Mouse (Mus musculus): ENCODE measurements around the gene Gm49403. TPM values are rescaled to one million over a fixed set of nuclear protein-coding genes. Genes with fewer than 3 reads are reported as not detected.
A peak's percentile ranks its signal among the peaks of the same experiment; 100 is the strongest.
"Not testable (repeated sequence)": the region's sequence is repeated elsewhere in the genome, so short reads cannot be mapped to it uniquely, and the experiment has no call there.

The Gm49403 gene
- polyA plus RNA-seq, 1 experiment from 2014 or later: not detected

GRCm38 (mm10) chr19:8897211-8897864 is 13.6 kb downstream of the Gm49403 start:
- peak overlapping the region; percentile 98 for H3K4me3 ChIP-seq (ENCODE audit: low read depth, low read length)
- peaks cover 16% of the 10 kb centered on the region for H3K4me1 ChIP-seq (ENCODE audit: control insufficient read depth, insufficient read depth, low read length)
- peak; percentile 43 for DNase-seq (ENCODE audit: low spot score)
- H3K27me3 ChIP-seq (replicated peaks; ENCODE audit: control insufficient read depth, insufficient read depth, low read length); H3K9me3 ChIP-seq (ENCODE audit: control insufficient read depth, low read length): not testable (repeated sequence)
- peak; percentile 32 for ATAC-seq (ENCODE audit: low read depth)
- H3K27ac ChIP-seq (replicated peaks; ENCODE audit: low read depth, low read length): peak overlapping the region; percentile 88
- H3K36me3 ChIP-seq (ENCODE audit: control insufficient read depth, insufficient read depth, low read length): peaks cover 26% of the 10 kb centered on the region
- peak overlapping the region; percentile 58 for H3K4me2 ChIP-seq (ENCODE audit: low read depth, low read length)
- 22% methylated on average over 20 of the region's 21 CpGs for WGBS
- H3K9ac ChIP-seq (ENCODE audit: low read depth, low read length): peak overlapping the region; percentile 55

GRCm38 (mm10) chr19:8897865-8898495 is 14.2 kb downstream of the Gm49403 start, which contains the start of gene Ganab:
TSS of gene Ganab (plus strand) at chr19:8898071.
- H3K36me3 ChIP-seq (ENCODE audit: control insufficient read depth, insufficient read depth, low read length): peaks cover 31% of the 10 kb centered on the region
- H3K9me3 ChIP-seq (ENCODE audit: control insufficient read depth, low read length): no peaks in the 10 kb centered on the region
- H3K4me1 ChIP-seq (ENCODE audit: control insufficient read depth, insufficient read depth, low read length): peaks cover 16% of the 10 kb centered on the region
- ATAC-seq (ENCODE audit: low read depth): peak; percentile 99
- WGBS: 0% methylated on average over 51 of the region's 53 CpGs
- peak; percentile 99 for DNase-seq (ENCODE audit: low spot score)
- H3K27ac ChIP-seq (replicated peaks; ENCODE audit: low read depth, low read length): peak within 1 kb of the TSS; percentile 88
- H3K4me3 ChIP-seq (ENCODE audit: low read depth, low read length): peak within 1 kb of the TSS; percentile 98
- H3K9ac ChIP-seq (ENCODE audit: low read depth, low read length): peak within 1 kb of the TSS; percentile 97
- H3K27me3 ChIP-seq (replicated peaks; ENCODE audit: control insufficient read depth, insufficient read depth, low read length): no peaks in the 10 kb centered on the region
- H3K4me2 ChIP-seq (ENCODE audit: low read depth, low read length): peak within 1 kb of the TSS; percentile 90

GRCm38 (mm10) chr19:8898576-8898975 is 14.8 kb downstream of the Gm49403 start:
- 8% methylated on average over 13 of the region's 13 CpGs for WGBS
- no peaks in the 10 kb centered on the region for H3K9me3 ChIP-seq (ENCODE audit: control insufficient read depth, low read length)
- H3K9ac ChIP-seq (ENCODE audit: low read depth, low read length): peak overlapping the region; percentile 97
- H3K4me2 ChIP-seq (ENCODE audit: low read depth, low read length): peak overlapping the region; percentile 90
- peaks cover 16% of the 10 kb centered on the region for H3K4me1 ChIP-seq (ENCODE audit: control insufficient read depth, insufficient read depth, low read length)
- peaks cover 37% of the 10 kb centered on the region for H3K36me3 ChIP-seq (ENCODE audit: control insufficient read depth, insufficient read depth, low read length)
- H3K27me3 ChIP-seq (replicated peaks; ENCODE audit: control insufficient read depth, insufficient read depth, low read length): no peaks in the 10 kb centered on the region
- peak overlapping the region; percentile 88 for H3K27ac ChIP-seq (replicated peaks; ENCODE audit: low read depth, low read length)
- no peak for ATAC-seq (ENCODE audit: low read depth)
- peak overlapping the region; percentile 98 for H3K4me3 ChIP-seq (ENCODE audit: low read depth, low read length)
- DNase-seq (ENCODE audit: low spot score): peak; percentile 4

- Histone ChIP-seq H3K4me1 (ENCODE audit: control insufficient read depth, insufficient read depth, low read length) (peaks cover 16% of the 10 kb centered on the region), H3K27ac (replicated peaks; ENCODE audit: low read depth, low read length) (no peak overlapping the region), H3K9me3 (ENCODE audit: control insufficient read depth, low read length) (no peaks in the 10 kb centered on the region), H3K27me3 (replicated peaks; ENCODE audit: control insufficient read depth, insufficient read depth, low read length) (no peaks in the 10 kb centered on the region), H3K9ac (ENCODE audit: low read depth, low read length) (peak overlapping the region; percentile 97), H3K36me3 (ENCODE audit: control insufficient read depth, insufficient read depth, low read length) (peaks cover 40% of the 10 kb centered on the region), H3K4me2 (ENCODE audit: low read depth, low read length) (peak overlapping the region; percentile 90), H3K4me3 (ENCODE audit: low read depth, low read length) (peak overlapping the region; percentile 98)
- 51% methylated on average over 3 of the region's 3 CpGs for WGBS
- ATAC-seq (ENCODE audit: low read depth) (no peak), DNase-seq (ENCODE audit: low spot score) (peak; percentile 4)
Measured at GRCm38 (mm10) chr19:8899079-8899478, 15.3 kb downstream of the Gm49403 start.

GRCm38 (mm10) chr19:8903412-8903811 is 19.7 kb downstream of the Gm49403 start:
- H3K4me2 ChIP-seq (ENCODE audit: low read depth, low read length): no peak overlapping the region
- H3K4me3 ChIP-seq (ENCODE audit: low read depth, low read length): no peak overlapping the region
- H3K9me3 ChIP-seq (ENCODE audit: control insufficient read depth, low read length): no peaks in the 10 kb centered on the region
- 93% methylated on average over 5 of the region's 5 CpGs for WGBS
- no peak overlapping the region for H3K9ac ChIP-seq (ENCODE audit: low read depth, low read length)
- no peaks in the 10 kb centered on the region for H3K27me3 ChIP-seq (replicated peaks; ENCODE audit: control insufficient read depth, insufficient read depth, low read length)
- ATAC-seq (ENCODE audit: low read depth) (no peak), DNase-seq (ENCODE audit: low spot score) (no peak)
- H3K36me3 ChIP-seq (ENCODE audit: control insufficient read depth, insufficient read depth, low read length): peaks cover 64% of the 10 kb centered on the region
- no peak overlapping the region for H3K27ac ChIP-seq (replicated peaks; ENCODE audit: low read depth, low read length)
- H3K4me1 ChIP-seq (ENCODE audit: control insufficient read depth, insufficient read depth, low read length): peaks cover 10% of the 10 kb centered on the region

- Histone ChIP-seq H3K9me3 (ENCODE audit: control insufficient read depth, low read length) (no peaks in the 10 kb centered on the region), H3K9ac (ENCODE audit: low read depth, low read length) (no peak overlapping the region), H3K27me3 (replicated peaks; ENCODE audit: control insufficient read depth, insufficient read depth, low read length) (no peaks in the 10 kb centered on the region), H3K27ac (replicated peaks; ENCODE audit: low read depth, low read length) (no peak overlapping the region), H3K4me3 (ENCODE audit: low read depth, low read length) (no peak overlapping the region), H3K4me2 (ENCODE audit: low read depth, low read length) (no peak overlapping the region), H3K4me1 (ENCODE audit: control insufficient read depth, insufficient read depth, low read length) (no peaks in the 10 kb centered on the region), H3K36me3 (ENCODE audit: control insufficient read depth, insufficient read depth, low read length) (peaks cover 97% of the 10 kb centered on the region)
- ATAC-seq (ENCODE audit: low read depth) (no peak), DNase-seq (ENCODE audit: low spot score) (no peak)
- WGBS: 94% methylated on average over 6 of the region's 6 CpGs
Measured at GRCm38 (mm10) chr19:8908531-8908930, 24.8 kb downstream of the Gm49403 start.

GRCm38 (mm10) chr19:8911810-8912209 is 28.1 kb downstream of the Gm49403 start:
- DNase-seq (ENCODE audit: low spot score): no peak
- 91% methylated on average over 5 of the region's 5 CpGs for WGBS
- ATAC-seq (ENCODE audit: low read depth): no peak
- Histone ChIP-seq H3K9me3 (ENCODE audit: control insufficient read depth, low read length) (no peaks in the 10 kb centered on the region), H3K27me3 (replicated peaks; ENCODE audit: control insufficient read depth, insufficient read depth, low read length) (no peaks in the 10 kb centered on the region), H3K4me1 (ENCODE audit: control insufficient read depth, insufficient read depth, low read length) (no peaks in the 10 kb centered on the region), H3K36me3 (ENCODE audit: control insufficient read depth, insufficient read depth, low read length) (peaks cover 100% of the 10 kb centered on the region), H3K4me2 (ENCODE audit: low read depth, low read length) (no peak overlapping the region), H3K4me3 (ENCODE audit: low read depth, low read length) (no peak overlapping the region), H3K9ac (ENCODE audit: low read depth, low read length) (no peak overlapping the region), H3K27ac (replicated peaks; ENCODE audit: low read depth, low read length) (no peak overlapping the region)

GRCm38 (mm10) chr19:8914212-8914611 is 30.5 kb downstream of the Gm49403 start:
- Histone ChIP-seq H3K4me3 (ENCODE audit: low read depth, low read length) (no peak overlapping the region), H3K27me3 (replicated peaks; ENCODE audit: control insufficient read depth, insufficient read depth, low read length) (no peaks in the 10 kb centered on the region), H3K36me3 (ENCODE audit: control insufficient read depth, insufficient read depth, low read length) (peaks cover 85% of the 10 kb centered on the region), H3K9ac (ENCODE audit: low read depth, low read length) (no peak overlapping the region), H3K4me2 (ENCODE audit: low read depth, low read length) (no peak overlapping the region), H3K9me3 (ENCODE audit: control insufficient read depth, low read length) (no peaks in the 10 kb centered on the region), H3K4me1 (ENCODE audit: control insufficient read depth, insufficient read depth, low read length) (no peaks in the 10 kb centered on the region), H3K27ac (replicated peaks; ENCODE audit: low read depth, low read length) (no peak overlapping the region)
- ATAC-seq (ENCODE audit: low read depth): no peak
- WGBS: 97% methylated on average over 3 of the region's 3 CpGs
- no peak for DNase-seq (ENCODE audit: low spot score)
